Mouse (Mus musculus): ENCODE measurements around the gene Ifna6. TPM values are rescaled to one million over a fixed set of nuclear protein-coding genes. Genes with fewer than 3 reads are reported as not detected.

Ifna6 gene
- total RNA-seq, 2 experiments from 2014 or later, result not detected

DNA sequence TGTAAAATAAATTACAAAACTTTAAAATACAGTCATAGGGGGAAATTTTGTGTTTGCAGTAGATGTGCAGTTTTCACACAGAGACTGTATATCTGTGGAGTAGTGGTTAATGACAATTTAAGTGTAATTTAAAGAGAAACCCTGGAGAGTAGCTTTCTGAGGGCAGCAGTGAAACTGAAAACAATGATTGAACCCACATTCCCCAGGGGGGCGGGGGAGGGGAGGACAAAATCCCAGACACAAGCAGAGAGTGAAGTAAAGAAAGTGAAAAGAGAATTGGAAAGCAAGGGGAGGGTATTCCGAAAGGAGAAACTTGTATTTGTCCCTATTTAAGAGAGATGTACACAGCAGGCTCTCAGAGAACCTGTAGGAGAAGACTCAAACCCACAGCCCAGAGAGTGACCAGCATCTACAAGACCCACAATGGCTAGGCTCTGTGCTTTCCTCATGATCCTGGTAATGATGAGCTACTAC is 14.3 kb downstream of the Ifna6 start, which contains the start of gene Ifna4:
Gene Ifna4, plus strand, starts transcription at position 424 of the 474 bp plus-strand sequence.
- DNase-seq (ENCODE audit: low spot score in 2 of 2), result no peak

- no peak for DNase-seq (ENCODE audit: low spot score in 2 of 2)
These were observed 18.1 kb downstream of the Ifna6 start for GRCm38 (mm10) chr4:88845334-88845733.

- no peak for DNase-seq (ENCODE audit: low spot score in 2 of 2)
These were observed 22.5 kb downstream of the Ifna6 start, which contains the start of gene Ifna1 for GRCm38 (mm10) chr4:88849698-88850097. TSS of gene Ifna1 (plus strand) at chr4:88850087.

- no peak for DNase-seq (ENCODE audit: low spot score in 2 of 2)
These were observed 24.0 kb downstream of the Ifna6 start for GRCm38 (mm10) chr4:88851026-88851763.

- DNase-seq (ENCODE audit: low spot score in 2 of 2), result no peak
These were observed 32.0 kb downstream of the Ifna6 start for GRCm38 (mm10) chr4:88859214-88859613.

- DNase-seq (ENCODE audit: low spot score in 2 of 2), result no peak
These were observed 36.1 kb downstream of the Ifna6 start for GRCm38 (mm10) chr4:88863309-88863708.

DNA sequence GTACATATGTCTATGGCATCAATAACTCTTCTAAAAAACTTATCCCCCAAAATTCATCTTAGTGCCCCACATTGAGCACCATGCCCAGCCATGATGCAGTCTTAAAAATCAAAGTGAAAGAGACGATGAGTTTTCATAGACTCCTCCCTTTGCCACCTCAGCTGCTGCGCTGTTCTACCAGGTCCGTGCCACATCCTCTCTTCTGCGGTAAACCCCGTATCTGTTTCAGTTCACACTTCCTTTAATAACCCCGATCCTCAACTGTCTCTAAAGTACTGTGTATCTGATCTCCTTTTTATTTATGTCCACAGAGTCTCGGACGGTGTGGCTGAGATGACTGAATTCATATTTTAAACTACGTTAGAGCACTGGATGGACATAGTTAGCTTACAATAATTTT is 37.4 kb downstream of the Ifna6 start:
- DNase-seq (ENCODE audit: low spot score in 2 of 2), result no peak

DNA sequence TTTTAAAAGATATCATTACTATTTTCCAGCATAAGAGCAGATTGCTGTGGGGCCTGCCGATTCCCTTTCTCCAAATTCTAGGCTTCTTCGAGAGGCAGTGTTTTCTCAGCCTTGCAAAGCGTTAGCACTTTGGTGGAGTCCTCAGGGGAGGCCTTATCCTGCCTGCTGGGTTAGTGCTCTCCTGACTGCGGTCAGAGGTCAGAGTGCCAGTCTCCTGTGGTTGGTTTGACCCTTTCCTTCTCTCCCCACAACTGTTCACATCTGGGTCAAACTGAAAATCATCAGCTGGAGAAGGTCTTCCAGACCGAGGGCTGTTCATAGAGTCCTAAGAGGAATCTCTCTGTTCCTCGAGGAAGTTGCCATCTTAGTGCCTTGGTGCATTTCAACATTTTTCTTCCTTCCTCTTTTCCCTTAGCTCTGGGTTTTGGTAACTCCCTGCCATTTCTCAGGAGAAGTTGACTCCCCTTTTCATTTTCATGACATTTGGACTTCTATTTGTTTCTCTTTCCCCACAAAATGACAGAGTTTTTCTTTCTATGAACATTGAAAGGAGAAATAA is 37.9 kb downstream of the Ifna6 start:
- DNase-seq (ENCODE audit: low spot score in 2 of 2), result no peak

DNA sequence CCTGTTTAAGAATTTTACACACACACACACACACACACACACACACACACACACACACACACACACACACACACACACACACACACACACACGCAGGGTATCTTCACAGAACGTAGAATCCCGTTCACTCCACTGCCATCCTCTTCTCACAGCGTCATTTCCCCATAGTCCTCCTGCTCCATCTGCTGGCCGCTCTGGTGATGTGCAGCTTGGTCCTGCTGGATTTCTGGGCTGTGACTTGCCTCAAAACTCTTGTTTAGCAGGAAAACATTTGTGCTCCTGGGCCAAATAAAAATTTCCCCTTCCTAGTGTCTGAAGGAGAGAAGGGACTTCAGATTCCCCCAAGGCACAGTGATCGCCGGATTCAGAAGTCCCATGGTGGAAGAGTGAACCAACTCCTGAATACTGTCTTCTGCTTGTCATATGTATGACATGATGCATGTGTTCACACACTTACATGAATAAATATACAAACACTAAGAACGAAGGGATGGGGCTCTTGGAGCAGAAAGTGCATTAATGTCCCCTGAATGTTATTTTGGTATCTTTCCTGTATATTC is 40.2 kb downstream of the Ifna6 start:
- peak; percentile 23 to 66 for DNase-seq (ENCODE audit: low spot score in 2 of 2)

DNA sequence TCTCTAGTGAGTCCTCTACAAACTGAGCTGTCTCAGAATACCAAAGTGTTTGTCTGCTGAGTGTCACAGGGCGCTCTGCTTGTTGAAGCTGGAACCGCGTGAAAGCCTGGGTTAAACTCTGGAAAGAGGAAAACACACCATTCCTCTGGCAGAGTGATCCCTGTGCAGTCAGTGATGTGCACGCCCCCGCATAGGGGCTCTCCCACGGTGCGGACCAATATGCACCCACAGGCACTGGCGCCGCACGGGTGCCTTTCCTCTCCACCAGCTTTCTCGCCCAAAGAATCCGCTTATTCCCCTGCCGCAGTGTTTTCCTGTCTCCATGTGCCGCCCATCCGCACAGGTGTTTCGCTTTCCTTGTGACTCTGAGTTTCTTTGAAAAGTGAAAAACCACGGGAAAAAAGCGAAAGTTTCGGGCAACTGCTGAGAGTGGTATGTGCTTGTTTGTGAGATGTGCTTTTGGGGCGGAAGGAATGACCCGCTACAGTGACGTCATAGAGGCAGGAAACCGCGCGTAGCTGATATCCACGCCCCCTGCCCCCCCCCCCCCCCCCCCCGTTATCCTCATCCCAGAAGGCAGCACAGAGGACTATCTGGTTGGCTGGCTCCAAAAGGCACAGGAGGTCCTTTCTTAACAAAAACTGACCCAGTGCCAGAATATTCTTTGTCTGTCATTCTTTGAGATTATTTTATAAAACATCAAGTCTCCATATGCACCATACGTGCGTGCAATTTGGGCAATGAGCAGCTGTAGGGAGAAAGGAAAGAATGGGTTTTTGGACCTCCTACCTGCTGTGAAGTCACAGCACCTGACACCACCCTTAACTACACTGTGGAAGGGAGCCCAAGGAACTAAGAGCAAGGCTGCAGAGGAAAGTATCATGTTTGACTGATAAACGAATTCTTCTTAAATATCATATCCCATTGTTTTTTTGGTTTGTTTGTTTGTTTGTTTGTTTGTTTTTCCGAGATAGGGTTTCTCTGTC is 41.0 kb downstream of the Ifna6 start:
- DNase-seq (ENCODE audit: low spot score in 2 of 2), result no peak

DNA sequence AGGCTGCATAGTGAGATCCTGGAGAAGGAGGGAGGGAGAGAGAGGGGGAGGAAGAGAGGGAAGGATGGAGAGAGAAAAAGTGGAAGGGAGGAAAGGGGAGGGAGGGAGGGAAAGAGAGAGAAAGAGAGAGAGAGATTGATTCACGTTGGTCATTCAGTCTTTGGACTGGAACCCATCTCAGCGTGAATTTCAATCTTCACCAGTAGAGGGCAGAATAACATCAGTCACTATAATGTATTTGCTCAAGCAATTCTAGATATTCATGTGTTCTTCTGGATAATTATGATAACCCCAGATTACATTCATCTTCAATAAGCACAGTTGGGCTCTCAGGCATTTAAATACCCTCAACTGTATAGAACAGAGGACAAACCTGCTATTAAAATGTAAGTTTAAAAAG is 45.5 kb downstream of the Ifna6 start:
- no peak for DNase-seq (ENCODE audit: low spot score in 2 of 2)

- no peak for DNase-seq (ENCODE audit: low spot score in 2 of 2)
These were observed 48.3 kb downstream of the Ifna6 start for GRCm38 (mm10) chr4:88875435-88876095.

DNA sequence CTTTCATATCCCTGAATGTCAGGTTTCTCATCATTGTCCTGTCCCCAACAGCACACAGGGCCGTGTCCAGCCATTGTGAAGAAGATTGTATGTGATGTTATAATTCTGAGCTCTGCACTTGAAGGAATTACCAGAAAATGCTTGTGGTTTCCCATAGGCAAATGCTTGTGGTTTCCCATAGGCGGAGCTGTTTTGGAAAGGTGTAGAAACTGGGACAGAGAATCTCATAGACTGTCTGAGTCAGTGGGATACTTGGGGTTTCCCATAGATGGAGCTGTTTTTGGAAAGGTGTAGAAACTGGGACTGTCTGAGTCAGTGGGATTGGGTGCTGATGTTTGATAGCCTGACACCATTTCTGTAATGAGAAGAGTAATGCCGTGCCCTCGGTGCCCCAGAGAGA is 49.3 kb downstream of the Ifna6 start:
- no peak for DNase-seq (ENCODE audit: low spot score in 2 of 2)

Other genes starting within 250 kb of the Ifna6 start
- not detected for gene Ifna9, start 235.0 kb upstream of the Ifna6 start, total RNA-seq (2021)
- gene Ifna12, start 224.0 kb upstream of the Ifna6 start, total RNA-seq (2021), result not detected
- gene C87499, start 193.0 kb upstream of the Ifna6 start, total RNA-seq (2021), result not detected
- not detected for gene Ifna13, start 183.0 kb upstream of the Ifna6 start, total RNA-seq (2021)
- gene Ifna16, start 150.5 kb upstream of the Ifna6 start, total RNA-seq (2021), result not detected
- gene Ifna2, start 143.5 kb upstream of the Ifna6 start, total RNA-seq (2021), result not detected
- gene Ifnab, start 136.1 kb upstream of the Ifna6 start, total RNA-seq (2021), result not detected
- gene Gm26566, start 105.6 kb upstream of the Ifna6 start, total RNA-seq (2021), result under 1 TPM in 1 of 2 experiments, not detected in 1; 0.98 TPM
- gene Klhl9, start 105.0 kb upstream of the Ifna6 start, total RNA-seq (2021), result 10 to 100 TPM; 81.9 to 94.2 TPM
- gene Gm13271, start 72.5 kb upstream of the Ifna6 start, total RNA-seq (2021), result not detected
- gene Gm13283, start 67.3 kb upstream of the Ifna6 start, total RNA-seq (2021), result not detected
- gene Gm13290, start 53.6 kb upstream of the Ifna6 start, total RNA-seq (2021), result not detected
- gene Gm13289, start 50.5 kb upstream of the Ifna6 start, total RNA-seq (2021), result not detected
- not detected for gene Gm13272, start 47.6 kb upstream of the Ifna6 start, total RNA-seq (2021)
- gene Ifnz, start 45.3 kb upstream of the Ifna6 start, total RNA-seq (2021), result not detected
- gene Gm13276, start 41.7 kb upstream of the Ifna6 start, total RNA-seq (2021), result not detected
- gene Gm13277, start 38.8 kb upstream of the Ifna6 start, total RNA-seq (2021), result not detected
- not detected for gene Gm13278, start 35.9 kb upstream of the Ifna6 start, total RNA-seq (2021)
- gene Gm13275, start 32.9 kb upstream of the Ifna6 start, total RNA-seq (2021), result not detected
- not detected for gene Gm13279, start 30.0 kb upstream of the Ifna6 start, total RNA-seq (2021)
- under 1 TPM; 0.37 to 0.54 TPM for gene Gm13285, start 27.8 kb upstream of the Ifna6 start, total RNA-seq (2021)
- not detected for gene Gm13287, start 24.2 kb upstream of the Ifna6 start, total RNA-seq (2021)
- gene Gm13288, start 21.9 kb upstream of the Ifna6 start, total RNA-seq (2021), result not detected
- gene Ifna7, start 11.2 kb upstream of the Ifna6 start, total RNA-seq (2021), result not detected
- gene Ifna11, start 7.5 kb upstream of the Ifna6 start, total RNA-seq (2021), result not detected
- not detected for gene Ifna5, start 8.1 kb downstream of the Ifna6 start, total RNA-seq (2021)
- not detected for gene Ifna4, start 14.4 kb downstream of the Ifna6 start, total RNA-seq (2021)
- gene Ifna1, start 22.7 kb downstream of the Ifna6 start, total RNA-seq (2021), result not detected
- gene Ifne, start 52.8 kb downstream of the Ifna6 start, total RNA-seq (2021), result not detected

Measured in gastrocnemius, postnatal 4 days (tissue).